Mouse (Mus musculus) limb, embryonic 15.5 days (tissue): ENCODE measurements at regions not wholly inside any gene's neighbourhood (a gene's known extent, or its start where the extent isn't known, plus 50 kb on each side); places are given as distances from the start of the nearest gene placed in this dataset.
A peak's percentile ranks its signal among the peaks of the same experiment; 100 is the strongest.

ENCODE experiments used
- ATAC-seq: fragments of 200-750 bp; cut with Nextera tagmentation; 2 replicates; pipeline ENCODE4 v1.8.0; 2017; ENCODE audit warnings: low read depth, moderate TSS enrichment; ENCODE audit not compliant: insufficient number of reproducible peaks, low FRiP score, low TSS enrichment
- H3K27ac ChIP-seq: fragments of 300-500 bp; sonication (generic); 2 replicates; pipeline ENCODE4 v1.5.1; 2015; ENCODE audit warnings: moderate library complexity, mild to moderate bottlenecking, inconsistent platforms
- H3K27me3 ChIP-seq: fragments of 300-500 bp; sonication (generic); 2 replicates; pipeline ENCODE4 v1.6.1; 2015; ENCODE audit warnings: inconsistent platforms
- H3K36me3 ChIP-seq: fragments of 300-500 bp; sonication (generic); 2 replicates; pipeline ENCODE4 v1.6.1; 2015; ENCODE audit warnings: inconsistent platforms
- H3K4me1 ChIP-seq: fragments of 300-500 bp; sonication (generic); 2 replicates; pipeline ENCODE4 v1.6.1; 2015; ENCODE audit warnings: inconsistent platforms
- H3K4me2 ChIP-seq: fragments of 300-500 bp; sonication (generic); 2 replicates; pipeline ENCODE4 v1.6.1; 2015; ENCODE audit warnings: mild to moderate bottlenecking, inconsistent platforms
- H3K4me3 ChIP-seq: fragments of 300-500 bp; sonication (generic); 2 replicates; pipeline ENCODE4 v1.5.1; 2015; ENCODE audit warnings: mild to moderate bottlenecking, inconsistent platforms
- H3K9ac ChIP-seq: fragments of 300-500 bp; sonication (generic); 2 replicates; pipeline ENCODE4 v1.6.1; 2015; ENCODE audit warnings: inconsistent platforms
- H3K9me3 ChIP-seq: fragments of 300-500 bp; sonication (generic); 2 replicates; pipeline ENCODE4 v1.6.1; 2016; ENCODE audit warnings: inconsistent platforms
- WGBS: fragments of 180-500 bp; shearing (Covaris S2); methylation state at CpG from one replicate; pipeline ENCODE4 v1.1.7; 2015; 5-methylcytosine and 5-hydroxymethylcytosine counted together

GRCm38 (mm10) chr17:91182574-91182973, 89.7 kb upstream of the Nrxn1 start:
- no peaks in the 10 kb centered on the region for H3K4me1 ChIP-seq
- ATAC-seq: peak; percentile 72; the same call in 1 of the 2 replicates
- no peak overlapping the region for H3K4me3 ChIP-seq
- no peaks in the 10 kb centered on the region for H3K9me3 ChIP-seq
- WGBS: 33% methylated on average over 4 of the region's 4 CpGs
- H3K4me2 ChIP-seq: no peak overlapping the region
- H3K9ac ChIP-seq: no peak overlapping the region
- no peak overlapping the region for H3K27ac ChIP-seq
- H3K27me3 ChIP-seq: no peaks in the 10 kb centered on the region
- no peaks in the 10 kb centered on the region for H3K36me3 ChIP-seq

- H3K4me2 ChIP-seq: no peak overlapping the region
- no peak for ATAC-seq
- H3K4me1 ChIP-seq: no peaks in the 10 kb centered on the region
- H3K27me3 ChIP-seq: no peaks in the 10 kb centered on the region
- WGBS: 64% methylated on average over 2 of the region's 2 CpGs
- H3K36me3 ChIP-seq: no peaks in the 10 kb centered on the region
- H3K4me3 ChIP-seq: no peak overlapping the region
- no peaks in the 10 kb centered on the region for H3K9me3 ChIP-seq
- no peak overlapping the region for H3K27ac ChIP-seq
- H3K9ac ChIP-seq: no peak overlapping the region
These were observed 69.0 kb upstream of the Nrxn1 start for GRCm38 (mm10) chr17:91161834-91162233.
